Mouse (Mus musculus) adipocyte (in vitro differentiated cells): ENCODE results near the gene Gm14226.
"Not testable (repeated sequence)": the region's sequence is repeated elsewhere in the genome, so short reads cannot be mapped to it uniquely, and the experiment has no call there.

Experiments
- DNase-seq: peaks from one replicate; pipeline ENCODE4 v3.0.0-alpha.2; 2016; ENCODE audit warnings: low spot score

The Gm14226 gene

GRCm38 (mm10) chr2:155047452-155048178 is 29.5 kb downstream of the Gm14226 start:
- DNase-seq, result no peak

GRCm38 (mm10) chr2:155050108-155050503 is 32.0 kb downstream of the Gm14226 start:
- peak; percentile 64 for DNase-seq

- DNase-seq, result peak; percentile 98
These were observed 32.6 kb downstream of the Gm14226 start for GRCm38 (mm10) chr2:155050504-155051236.

- no peak for DNase-seq
These were observed 33.7 kb downstream of the Gm14226 start for GRCm38 (mm10) chr2:155051622-155052351.

GRCm38 (mm10) chr2:155052681-155053080 is 34.6 kb downstream of the Gm14226 start:
- DNase-seq, result peak; percentile 73

- DNase-seq, result not testable (repeated sequence)
These were observed 35.4 kb downstream of the Gm14226 start for GRCm38 (mm10) chr2:155053512-155053911.

- no peak for DNase-seq
These were observed 36.6 kb downstream of the Gm14226 start for GRCm38 (mm10) chr2:155054672-155055071.

- DNase-seq, result peak; percentile 20
These were observed 38.1 kb downstream of the Gm14226 start for GRCm38 (mm10) chr2:155056076-155056578.

GRCm38 (mm10) chr2:155057361-155057760 is 39.3 kb downstream of the Gm14226 start:
- no peak for DNase-seq

GRCm38 (mm10) chr2:155071027-155071426 is 53.0 kb downstream of the Gm14226 start:
- no peak for DNase-seq

- DNase-seq, result no peak
These were observed 54.5 kb downstream of the Gm14226 start for GRCm38 (mm10) chr2:155072353-155073145.

GRCm38 (mm10) chr2:155073347-155073746 is 55.3 kb downstream of the Gm14226 start:
- no peak for DNase-seq

- DNase-seq, result peak; percentile 89
These were observed 56.1 kb downstream of the Gm14226 start, which contains the start of gene Ahcy for GRCm38 (mm10) chr2:155073978-155074765. Ahcy (minus strand) TSS chr2:155074497.

GRCm38 (mm10) chr2:155074766-155075330 is 56.8 kb downstream of the Gm14226 start:
- DNase-seq, result no peak

GRCm38 (mm10) chr2:155075649-155076048 is 57.6 kb downstream of the Gm14226 start:
- DNase-seq, result no peak
